Mouse (Mus musculus) E14TG2a.4 (cell line): ENCODE results near the gene Etl4.

ENCODE experiments used
- CTCF ChIP-seq: conservative IDR thresholded peaks from 2 replicates; pipeline ENCODE4 v1.5.1; 2014; ENCODE audit warnings: low read length
- NANOG ChIP-seq: IDR thresholded peaks from 2 replicates; pipeline ENCODE4 v1.6.1; 2014; ENCODE audit warnings: borderline replicate concordance, low read length, mixed read lengths

DNA sequence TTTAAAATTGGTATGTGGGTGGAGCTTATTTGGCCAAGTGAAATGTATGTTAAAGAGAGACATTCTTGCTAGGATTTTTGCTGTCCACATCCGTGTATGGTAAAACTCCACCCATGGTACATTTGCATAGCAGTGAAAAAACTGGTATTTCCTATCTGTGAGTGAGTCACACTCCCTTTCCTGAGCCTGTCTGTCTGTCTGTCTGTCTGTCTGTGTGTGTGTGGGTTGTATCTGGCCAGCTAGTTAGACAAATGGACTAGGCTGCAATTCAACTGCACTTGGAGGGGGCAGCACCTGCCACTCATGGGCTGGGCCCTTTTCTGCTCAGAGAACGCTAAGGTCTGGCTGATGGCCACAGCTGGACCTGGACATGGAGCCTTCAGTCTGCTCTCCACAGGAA, 650.1 kb downstream of the Etl4 start:
- TF ChIP-seq CTCF (no peak), NANOG (no peak)
